Mouse (Mus musculus) heart, adult 2 months (tissue): ENCODE measurements at regions not wholly inside any gene's neighbourhood (a gene's known extent, or its start where the extent isn't known, plus 50 kb on each side); places are given as distances from the start of the nearest gene placed in this dataset.

ENCODE experiments used
- DNase-seq, 2 experiments: peaks; one replicate each; pipeline ENCODE4 v3.0.0; 2021
- H3K27ac ChIP-seq: fragments of 200-600 bp; 2 replicates; pipeline ENCODE4 v1.8.1; 2022
- H3K27me3 ChIP-seq: fragments of 200-500 bp; 2 replicates; pipeline ENCODE4 v1.6.1; 2012; ENCODE audit warnings: mild to moderate bottlenecking, low read length, inconsistent platforms, mixed read lengths; ENCODE audit not compliant: control insufficient read depth, insufficient read depth
- H3K36me3 ChIP-seq: fragments of 200-500 bp; 2 replicates; pipeline ENCODE4 v1.6.1; 2012; ENCODE audit warnings: low read length, inconsistent platforms; ENCODE audit not compliant: control insufficient read depth, insufficient read depth
- H3K4me1 ChIP-seq: fragments of 200-500 bp; 2 replicates; pipeline ENCODE4 v1.6.1; 2011; ENCODE audit warnings: low read length; ENCODE audit not compliant: control insufficient read depth, insufficient read depth
- H3K4me3 ChIP-seq: fragments of 200-600 bp; 2 replicates; pipeline ENCODE4 v1.8.1; 2022
- H3K79me2 ChIP-seq: fragments of 200-500 bp; replicated peaks from 2 replicates; pipeline ENCODE4 v1.6.1; 2012; ENCODE audit warnings: mild to moderate bottlenecking, inconsistent platforms, low read length, moderate library complexity, mixed read lengths; ENCODE audit not compliant: control insufficient read depth, insufficient read depth
- H3K9ac ChIP-seq: fragments of 200-500 bp; 2 replicates; pipeline ENCODE4 v1.6.1; 2012; ENCODE audit warnings: low read depth, mild to moderate bottlenecking, control low read depth, inconsistent platforms, low read length, mixed read lengths
- CTCF ChIP-seq: fragments of 200-600 bp; IDR thresholded peaks from 2 replicates; pipeline ENCODE4 v1.8.1; 2022; ENCODE audit warnings: antibody characterized with exemption, mild to moderate bottlenecking, moderate library complexity
- EP300 ChIP-seq: fragments of 200-500 bp; IDR thresholded peaks from 2 replicates; pipeline ENCODE4 v1.6.1; 2011; ENCODE audit warnings: low read depth, low read length, control low read depth; ENCODE audit not compliant: insufficient read depth
- POLR2A ChIP-seq: fragments of 200-500 bp; IDR thresholded peaks from 2 replicates; pipeline ENCODE4 v1.6.1; 2011; ENCODE audit warnings: mild to moderate bottlenecking, low read depth, low read length, control low read depth; ENCODE audit not compliant: insufficient read depth
- WGBS: fragments of 180-500 bp; shearing (Covaris S2); methylation state at CpG from one replicate; pipeline ENCODE4 v1.1.7; 2018; 5-methylcytosine and 5-hydroxymethylcytosine counted together
- intact Hi-C: fragments of 180-260 bp; cut with DNase I; formaldehyde crosslinking; loops from one replicate; pipeline ENCODE4 v1.15.1; 2025

GRCm38 (mm10) chr15:97164616-97165015 lies 82.3 kb upstream of the Pced1b start:
- TF ChIP-seq EP300 (no peak), CTCF (no peak), POLR2A (no peak)

GRCm38 (mm10) chr15:97163971-97164370 lies 82.9 kb upstream of the Pced1b start:
- no peaks in the 10 kb centered on the region for H3K79me2 ChIP-seq
- H3K36me3 ChIP-seq: no peaks in the 10 kb centered on the region
- TF ChIP-seq POLR2A (no peak), EP300 (no peak), CTCF (no peak)
- H3K4me3 ChIP-seq: no peak overlapping the region
- H3K27me3 ChIP-seq: no peaks in the 10 kb centered on the region
- no peak for DNase-seq
- intact Hi-C loops: no loop called here
- H3K9ac ChIP-seq: no peak overlapping the region
- no peak overlapping the region for H3K27ac ChIP-seq
- WGBS: 93% methylated on average over 6 of the region's 6 CpGs
- H3K4me1 ChIP-seq: no peaks in the 10 kb centered on the region

More at GRCm38 (mm10) chr15:97164616-97165015, 82.3 kb upstream of the Pced1b start:
- intact Hi-C loops: no loop called here
- no peaks in the 10 kb centered on the region for H3K79me2 ChIP-seq
- H3K27ac ChIP-seq: no peak overlapping the region
- peak in 1 of 2 experiments; percentile 14 for DNase-seq
- H3K4me3 ChIP-seq: no peak overlapping the region
- H3K36me3 ChIP-seq: no peaks in the 10 kb centered on the region
- no peaks in the 10 kb centered on the region for H3K4me1 ChIP-seq
- WGBS: 79% methylated on average over 15 of the region's 15 CpGs
- no peak overlapping the region for H3K9ac ChIP-seq
- no peaks in the 10 kb centered on the region for H3K27me3 ChIP-seq

DNA sequence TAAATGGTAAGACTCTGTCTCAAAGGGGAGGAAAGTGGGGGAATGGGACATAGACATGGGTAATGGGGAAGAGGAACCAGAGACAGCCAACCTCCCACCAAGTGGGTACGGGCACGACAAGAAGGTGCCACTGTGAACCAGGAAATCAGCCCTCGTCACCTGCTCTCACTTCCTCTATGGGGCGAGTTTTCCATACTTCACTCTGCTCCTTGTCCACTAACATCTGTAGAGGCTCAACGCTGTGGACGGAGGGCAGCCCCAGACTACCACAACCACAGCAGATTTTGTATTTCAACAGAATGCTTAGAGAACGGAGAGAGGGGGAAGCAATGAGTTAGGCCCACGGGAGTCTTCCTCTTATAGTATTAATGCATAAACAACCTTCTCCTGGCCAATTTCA lies 83.8 kb upstream of the Pced1b start:
- H3K4me3 ChIP-seq: no peak overlapping the region
- TF ChIP-seq CTCF (no peak), POLR2A (no peak), EP300 (no peak)
- H3K27me3 ChIP-seq: no peaks in the 10 kb centered on the region
- DNase-seq: no peak
- no peaks in the 10 kb centered on the region for H3K4me1 ChIP-seq
- H3K36me3 ChIP-seq: no peaks in the 10 kb centered on the region
- intact Hi-C loops: no loop called here
- 83% methylated on average over 8 of the region's 8 CpGs for WGBS
- no peaks in the 10 kb centered on the region for H3K79me2 ChIP-seq
- no peak overlapping the region for H3K27ac ChIP-seq
- H3K9ac ChIP-seq: no peak overlapping the region

DNA sequence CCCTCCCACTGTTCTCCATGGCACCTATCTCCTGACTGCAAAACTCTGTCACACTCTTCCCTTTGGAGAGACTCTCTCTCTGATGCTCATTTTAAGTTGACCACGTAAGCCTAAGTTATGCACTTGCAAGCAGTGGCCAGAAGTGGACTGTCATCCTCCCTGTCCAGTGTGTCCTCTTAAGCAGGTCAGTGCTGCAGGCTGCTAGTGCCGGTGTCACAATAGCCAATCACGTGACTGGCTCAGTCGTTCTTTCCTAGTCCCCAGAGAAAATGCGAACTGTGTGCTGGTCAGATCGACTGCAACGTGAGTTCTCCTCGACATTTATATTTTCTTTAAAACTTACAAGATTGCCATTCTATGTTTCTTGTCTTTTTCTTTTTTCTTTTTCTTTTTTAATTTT lies 84.6 kb upstream of the Pced1b start:
- Histone ChIP-seq H3K79me2 (no peaks in the 10 kb centered on the region), H3K4me3 (no peak overlapping the region), H3K27ac (no peak overlapping the region), H3K9ac (no peak overlapping the region), H3K36me3 (no peaks in the 10 kb centered on the region), H3K27me3 (no peaks in the 10 kb centered on the region), H3K4me1 (no peaks in the 10 kb centered on the region)
- no peak for DNase-seq
- no peak for TF ChIP-seq CTCF
- TF ChIP-seq EP300: no peak
- no peak for TF ChIP-seq POLR2A
- 80% methylated on average over 8 of the region's 8 CpGs for WGBS
- intact Hi-C loops: no loop called here

DNA sequence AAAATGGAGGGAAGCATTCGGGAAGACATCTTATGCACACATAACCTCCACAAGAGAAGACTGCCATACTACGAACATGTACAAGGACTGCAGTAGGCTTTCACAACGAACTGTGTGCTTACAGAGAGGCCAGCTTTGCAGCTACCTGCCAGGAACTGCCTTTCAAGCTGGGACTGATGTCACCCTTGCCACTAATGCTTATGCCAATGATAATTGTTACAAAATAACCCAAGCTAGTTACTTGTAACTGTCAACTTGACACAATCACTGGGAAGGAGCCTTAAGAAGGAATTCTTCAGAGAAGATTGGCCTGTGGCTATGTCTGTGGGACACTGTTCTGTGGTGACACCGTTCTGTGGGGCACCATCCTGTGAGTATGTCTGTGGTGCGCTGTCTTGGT lies 85.4 kb upstream of the Pced1b start:
- H3K4me1 ChIP-seq: no peaks in the 10 kb centered on the region
- H3K36me3 ChIP-seq: no peaks in the 10 kb centered on the region
- no peak for DNase-seq
- no peak overlapping the region for H3K27ac ChIP-seq
- H3K9ac ChIP-seq: no peak overlapping the region
- TF ChIP-seq EP300 (no peak), CTCF (no peak), POLR2A (no peak)
- 87% methylated on average over 5 of the region's 5 CpGs for WGBS
- no peaks in the 10 kb centered on the region for H3K79me2 ChIP-seq
- H3K4me3 ChIP-seq: no peak overlapping the region
- intact Hi-C loops: no loop called here
- no peaks in the 10 kb centered on the region for H3K27me3 ChIP-seq

DNA sequence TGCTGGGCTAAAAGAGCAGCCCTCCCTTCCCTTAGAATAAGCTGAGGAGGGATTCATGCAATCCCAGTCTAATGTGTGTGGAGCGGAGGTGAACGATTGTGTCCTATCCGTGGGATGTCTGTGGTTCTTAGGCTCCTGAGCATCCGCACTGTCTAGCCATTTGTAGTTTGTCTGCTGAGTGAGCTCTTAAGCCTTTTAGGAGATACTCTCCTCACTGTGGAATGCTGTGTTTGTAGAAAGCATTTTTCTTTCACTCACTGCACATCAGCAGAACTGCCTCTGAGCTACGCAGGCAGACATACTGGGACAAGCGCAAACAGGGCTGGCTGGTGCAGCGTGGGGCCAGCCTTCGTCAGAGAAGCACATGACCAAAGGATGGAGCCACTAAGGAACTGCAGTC lies 94.6 kb upstream of the Pced1b start:
- no peak for DNase-seq
- WGBS: 57% methylated on average over 8 of the region's 8 CpGs
- no peak overlapping the region for H3K9ac ChIP-seq
- H3K27ac ChIP-seq: no peak overlapping the region
- H3K27me3 ChIP-seq: no peaks in the 10 kb centered on the region
- no peak overlapping the region for H3K4me3 ChIP-seq
- intact Hi-C loops: no loop called here
- TF ChIP-seq CTCF (no peak), EP300 (no peak), POLR2A (no peak)
- H3K79me2 ChIP-seq: no peaks in the 10 kb centered on the region
- H3K4me1 ChIP-seq: no peaks in the 10 kb centered on the region
- no peaks in the 10 kb centered on the region for H3K36me3 ChIP-seq
